Mouse (Mus musculus) neural tube, embryonic 14.5 days (tissue): ENCODE data around the gene Pde2a. TPM values are rescaled to one million over a fixed set of nuclear protein-coding genes. Genes with fewer than 3 reads are reported as not detected.

Experiments
- ATAC-seq: fragments of 200-750 bp; cut with Nextera tagmentation; 2 replicates; pipeline ENCODE4 v1.8.0; 2017; ENCODE audit warnings: low read depth, mild to moderate bottlenecking, moderate TSS enrichment, moderate library complexity
- H3K27ac ChIP-seq: fragments of 300-500 bp; sonication (generic); 2 replicates; pipeline ENCODE4 v1.5.1; 2014; ENCODE audit warnings: low read depth, mild to moderate bottlenecking, control low read depth, low read length, moderate library complexity, mixed read lengths
- H3K27me3 ChIP-seq: fragments of 300-500 bp; sonication (generic); 2 replicates; pipeline ENCODE4 v1.6.1; 2014; ENCODE audit warnings: low read length; ENCODE audit not compliant: control insufficient read depth, insufficient read depth
- H3K36me3 ChIP-seq: fragments of 300-500 bp; sonication (generic); 2 replicates; pipeline ENCODE4 v1.6.1; 2014; ENCODE audit warnings: low read length, mixed read lengths; ENCODE audit not compliant: control insufficient read depth, insufficient read depth
- H3K4me1 ChIP-seq: fragments of 300-500 bp; sonication (generic); 2 replicates; pipeline ENCODE4 v1.6.1; 2014; ENCODE audit warnings: low read length; ENCODE audit not compliant: control insufficient read depth, insufficient read depth
- H3K4me2 ChIP-seq: fragments of 300-500 bp; sonication (generic); 2 replicates; pipeline ENCODE4 v1.6.1; 2014; ENCODE audit warnings: mild to moderate bottlenecking, low read depth, low read length, control low read depth
- H3K4me3 ChIP-seq: fragments of 300-500 bp; sonication (generic); 2 replicates; pipeline ENCODE4 v1.5.1; 2014; ENCODE audit warnings: low read depth, low read length, control low read depth, mixed read lengths
- H3K9ac ChIP-seq: fragments of 300-500 bp; sonication (generic); replicated peaks from 2 replicates; pipeline ENCODE4 v1.6.1; 2014; ENCODE audit warnings: low read depth, mild to moderate bottlenecking, control low read depth, low read length, mixed read lengths
- H3K9me3 ChIP-seq: fragments of 300-500 bp; sonication (generic); 2 replicates; pipeline ENCODE4 v1.6.1; 2016; ENCODE audit warnings: low read length; ENCODE audit not compliant: control insufficient read depth
- WGBS: fragments of 180-500 bp; shearing (Covaris S2); extraction: QIAGEN DNeasy Blood & Tissue Kit; methylation state at CpG from one replicate; pipeline ENCODE4 v1.1.7; 2014; 5-methylcytosine and 5-hydroxymethylcytosine counted together
- polyA plus RNA-seq: library from polyadenylated mRNA; unstranded; fragments of >200 nt; fragmentation: Nextera tagmentation; extraction: Ambion mirVana; gene quantifications from 2 replicates; pipeline ENCODE4 v1.2.1, GENCODE M21; 2014

Gene Pde2a
- polyA plus RNA-seq, 1 experiment from 2014 or later, result 13.5 TPM

DNA sequence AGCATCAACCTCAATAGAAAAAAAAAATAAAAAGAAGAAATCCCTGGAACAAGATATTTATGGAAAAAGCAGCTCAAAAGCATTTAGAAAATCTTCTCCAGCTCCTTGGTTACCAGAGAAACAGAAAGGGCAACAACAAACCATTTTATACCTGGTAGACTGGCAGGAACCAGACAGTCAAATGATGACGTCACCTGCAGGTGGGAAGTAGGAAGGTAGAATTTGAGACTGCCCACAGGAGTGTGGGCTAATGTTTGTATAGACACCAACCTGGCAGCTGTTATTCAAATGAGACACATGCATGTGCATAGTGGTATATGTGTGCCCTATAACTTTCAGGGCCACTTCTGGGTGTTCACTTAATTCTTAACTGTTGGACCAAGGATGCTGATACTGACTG, 100.2 kb downstream of the Pde2a start:
- Histone ChIP-seq H3K36me3 (no peaks in the 10 kb centered on the region), H3K9ac (no peak overlapping the region), H3K9me3 (no peaks in the 10 kb centered on the region), H3K27me3 (no peaks in the 10 kb centered on the region), H3K4me3 (no peak overlapping the region), H3K4me2 (no peak overlapping the region), H3K4me1 (no peaks in the 10 kb centered on the region), H3K27ac (no peak overlapping the region)
- WGBS, result 88% methylated on average over 1 of the region's 1 CpGs
- no peak for ATAC-seq

DNA sequence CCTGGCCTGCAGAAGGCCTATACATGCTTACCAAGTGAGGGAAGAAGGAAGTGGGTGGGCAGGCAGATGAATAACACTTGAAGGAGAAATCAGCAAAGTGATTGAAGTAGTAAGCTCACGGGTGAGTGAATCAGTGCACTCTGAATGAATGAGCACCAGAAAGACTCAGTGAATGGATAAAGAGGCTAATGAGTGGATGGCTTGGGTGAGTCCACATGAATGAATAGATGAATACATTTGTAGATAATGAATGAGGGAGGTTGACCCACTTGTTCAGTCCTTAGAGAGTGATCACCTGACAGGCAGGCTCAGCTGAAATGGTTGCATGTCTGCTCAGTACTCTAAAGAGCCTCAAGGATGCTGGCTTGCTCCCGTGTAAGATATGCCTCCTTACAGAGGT, 101.7 kb downstream of the Pde2a start:
- Histone ChIP-seq H3K27ac (no peak overlapping the region), H3K4me1 (no peaks in the 10 kb centered on the region), H3K27me3 (no peaks in the 10 kb centered on the region), H3K9me3 (no peaks in the 10 kb centered on the region), H3K36me3 (no peaks in the 10 kb centered on the region), H3K4me2 (no peak overlapping the region), H3K9ac (no peak overlapping the region), H3K4me3 (no peak overlapping the region)
- WGBS, result 35% methylated on average over 2 of the region's 2 CpGs
- ATAC-seq, result no peak; the same call in 1 of the 2 replicates

DNA sequence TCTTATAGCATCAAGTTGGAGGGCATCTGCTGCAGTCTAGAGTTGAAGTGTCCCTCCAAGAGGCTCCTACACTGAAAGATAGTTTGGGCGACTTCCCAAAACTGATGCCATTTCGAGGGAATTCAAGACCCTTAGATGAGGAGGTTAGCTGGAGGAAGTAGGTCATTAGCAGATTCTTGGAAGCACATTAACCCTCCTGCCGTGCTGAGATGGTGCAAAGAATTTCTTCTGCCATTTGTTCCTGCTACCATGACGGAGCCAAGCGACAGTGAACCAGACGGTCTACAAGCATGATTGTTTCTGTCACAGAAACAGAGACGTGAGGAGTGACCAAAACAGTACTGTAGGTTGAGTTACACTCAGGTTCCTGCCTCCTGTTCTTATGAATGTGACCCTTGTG, 105.0 kb downstream of the Pde2a start:
- ATAC-seq, result no peak
- 83% methylated on average over 7 of the region's 7 CpGs for WGBS
- H3K27ac ChIP-seq, result no peak overlapping the region
- H3K36me3 ChIP-seq, result no peaks in the 10 kb centered on the region
- no peak overlapping the region for H3K9ac ChIP-seq
- H3K4me1 ChIP-seq, result no peaks in the 10 kb centered on the region
- H3K4me3 ChIP-seq, result no peak overlapping the region
- H3K27me3 ChIP-seq, result no peaks in the 10 kb centered on the region
- no peaks in the 10 kb centered on the region for H3K9me3 ChIP-seq
- H3K4me2 ChIP-seq, result no peak overlapping the region

DNA sequence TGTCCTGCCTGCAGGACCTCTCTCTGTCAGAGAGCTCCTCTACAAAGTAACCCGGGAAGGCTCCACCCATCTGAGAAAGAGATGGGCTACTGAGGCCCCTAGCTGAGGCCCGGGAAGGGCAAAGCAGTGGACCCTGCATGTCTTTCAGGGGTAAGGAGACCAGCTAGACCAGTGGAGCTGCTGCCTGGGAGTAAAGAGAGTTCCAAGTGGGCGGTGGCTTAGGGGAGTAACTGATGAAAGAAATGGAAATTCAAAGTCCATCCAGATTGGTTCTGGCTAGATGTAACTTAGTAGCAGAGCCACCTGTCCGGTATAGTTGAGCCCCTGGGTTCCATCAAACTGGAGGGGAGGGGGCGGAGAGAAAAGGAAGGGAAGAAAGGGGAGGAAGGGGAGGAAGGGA, 112.9 kb downstream of the Pde2a start:
- Histone ChIP-seq H3K27ac (no peak overlapping the region), H3K4me1 (0 out of 2 replicates have a peak, but pooled peaks cover 9% of the 10 kb centered on the region), H3K4me2 (no peak overlapping the region), H3K9ac (no peak overlapping the region), H3K4me3 (no peak overlapping the region), H3K27me3 (no peaks in the 10 kb centered on the region), H3K9me3 (no peaks in the 10 kb centered on the region), H3K36me3 (no peaks in the 10 kb centered on the region)
- no peak for ATAC-seq
- 33% methylated on average over 5 of the region's 5 CpGs for WGBS

DNA sequence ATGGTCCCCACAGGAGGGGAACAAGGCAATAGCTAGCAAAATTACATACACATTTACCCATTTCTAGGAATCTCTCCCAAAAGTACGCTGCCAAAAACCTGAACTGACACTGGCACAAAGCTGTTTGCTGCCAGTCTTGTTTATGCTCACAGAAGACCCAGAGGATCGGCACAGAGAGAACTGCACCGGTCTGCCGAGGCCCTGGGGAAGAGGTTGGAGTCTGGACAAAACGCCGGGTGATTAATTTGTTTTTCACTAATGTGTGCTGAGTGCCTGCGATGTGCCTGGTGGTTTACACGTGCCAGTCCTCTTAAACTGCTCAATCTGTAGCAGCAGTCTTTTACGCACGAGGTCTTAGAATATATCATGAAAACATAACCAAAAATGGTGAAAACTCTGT, 113.6 kb downstream of the Pde2a start:
- Histone ChIP-seq H3K4me2 (no peak overlapping the region), H3K27me3 (no peaks in the 10 kb centered on the region), H3K36me3 (no peaks in the 10 kb centered on the region), H3K4me3 (no peak overlapping the region), H3K9me3 (no peaks in the 10 kb centered on the region), H3K9ac (no peak overlapping the region), H3K27ac (no peak overlapping the region), H3K4me1 (0 out of 2 replicates have a peak, but pooled peaks cover 9% of the 10 kb centered on the region)
- no peak for ATAC-seq
- WGBS, result 33% methylated on average over 10 of the region's 10 CpGs

DNA sequence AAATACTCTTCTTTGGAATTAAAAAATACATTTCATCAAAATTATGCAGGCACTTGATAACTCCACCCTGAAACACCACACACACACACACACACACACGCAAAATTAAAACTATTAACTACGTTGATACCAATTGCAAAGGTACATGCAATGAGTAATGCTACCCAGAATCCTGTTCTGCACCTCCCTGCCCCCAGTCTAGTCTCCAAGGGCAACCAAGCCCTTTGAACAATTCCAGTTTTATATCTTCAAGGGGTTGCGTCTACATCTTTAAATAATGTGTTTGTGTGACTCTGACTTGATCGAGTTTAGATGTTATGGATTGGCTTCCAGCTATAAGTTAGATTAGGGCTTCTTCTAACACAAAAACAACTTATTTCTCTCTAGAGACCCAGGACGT, 114.0 kb downstream of the Pde2a start:
- H3K27ac ChIP-seq, result no peak overlapping the region
- H3K4me1 ChIP-seq, result 0 out of 2 replicates have a peak, but pooled peaks cover 9% of the 10 kb centered on the region
- no peaks in the 10 kb centered on the region for H3K9me3 ChIP-seq
- no peaks in the 10 kb centered on the region for H3K27me3 ChIP-seq
- 56% methylated on average over 5 of the region's 5 CpGs for WGBS
- no peak for ATAC-seq
- H3K9ac ChIP-seq, result no peak overlapping the region
- H3K36me3 ChIP-seq, result no peaks in the 10 kb centered on the region
- H3K4me2 ChIP-seq, result no peak overlapping the region
- H3K4me3 ChIP-seq, result no peak overlapping the region

DNA sequence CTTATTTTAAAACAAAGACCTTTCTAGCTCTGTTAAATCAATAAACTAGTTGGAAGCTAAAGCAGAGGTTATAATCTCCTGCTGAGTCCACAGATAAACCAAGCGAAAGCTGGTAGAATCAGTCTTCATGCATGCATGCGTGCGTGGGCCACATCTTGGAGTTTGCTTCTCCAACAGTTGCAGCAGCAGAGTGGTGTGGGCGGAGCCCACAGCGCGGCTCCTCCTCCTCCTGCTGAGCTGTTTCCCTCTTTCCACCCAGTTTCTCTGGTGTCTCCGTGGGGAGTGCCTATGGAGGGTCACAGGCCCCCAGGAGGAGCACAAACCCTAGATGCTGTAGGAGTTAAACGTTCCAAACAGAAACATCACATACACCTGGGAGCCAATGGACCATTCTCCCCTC, 116.0 kb downstream of the Pde2a start:
- H3K27me3 ChIP-seq, result no peaks in the 10 kb centered on the region
- H3K36me3 ChIP-seq, result no peaks in the 10 kb centered on the region
- H3K4me2 ChIP-seq, result no peak overlapping the region
- 53% methylated on average over 8 of the region's 8 CpGs for WGBS
- no peak for ATAC-seq
- 0 out of 2 replicates have a peak, but pooled peaks cover 9% of the 10 kb centered on the region for H3K4me1 ChIP-seq
- H3K9ac ChIP-seq, result no peak overlapping the region
- no peaks in the 10 kb centered on the region for H3K9me3 ChIP-seq
- no peak overlapping the region for H3K4me3 ChIP-seq
- no peak overlapping the region for H3K27ac ChIP-seq

DNA sequence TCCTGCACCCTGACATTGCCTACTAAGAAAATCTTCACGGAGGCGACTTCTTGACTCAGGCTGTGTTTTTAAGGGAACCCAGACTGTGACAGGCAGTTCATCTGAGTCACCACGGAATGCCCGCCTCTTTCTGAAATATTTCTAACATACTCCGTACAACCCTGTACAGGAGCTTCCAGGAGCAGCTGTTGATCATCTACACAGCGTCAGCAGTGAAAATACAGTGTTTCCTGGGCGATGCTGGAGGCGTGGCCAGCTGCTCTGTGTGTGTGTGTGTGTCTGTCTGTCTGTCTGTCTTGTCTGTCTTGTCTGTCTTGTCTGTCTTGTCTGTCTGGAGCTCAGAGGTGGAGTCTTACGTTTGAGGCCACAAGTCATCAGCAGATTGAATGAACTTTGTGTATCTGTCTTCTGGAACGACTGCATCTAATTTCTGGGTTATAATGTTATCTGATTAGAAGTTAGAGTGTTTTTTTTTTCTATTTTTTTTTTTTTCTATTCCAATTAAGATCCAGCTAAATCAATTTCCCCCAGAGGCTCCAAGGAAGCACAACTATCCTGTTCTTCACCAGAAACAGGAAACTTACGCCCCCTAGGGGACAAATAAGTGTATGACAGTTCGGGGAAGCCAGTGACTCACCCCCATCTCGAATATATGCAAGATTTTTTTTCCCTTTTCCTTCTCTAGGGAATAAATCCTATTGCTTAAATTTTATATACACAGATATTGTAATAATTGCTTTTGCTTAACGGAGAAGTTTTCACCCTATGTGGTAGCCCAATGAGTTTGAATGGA, 116.8 kb downstream of the Pde2a start:
- 64% methylated on average over 14 of the region's 14 CpGs for WGBS

DNA sequence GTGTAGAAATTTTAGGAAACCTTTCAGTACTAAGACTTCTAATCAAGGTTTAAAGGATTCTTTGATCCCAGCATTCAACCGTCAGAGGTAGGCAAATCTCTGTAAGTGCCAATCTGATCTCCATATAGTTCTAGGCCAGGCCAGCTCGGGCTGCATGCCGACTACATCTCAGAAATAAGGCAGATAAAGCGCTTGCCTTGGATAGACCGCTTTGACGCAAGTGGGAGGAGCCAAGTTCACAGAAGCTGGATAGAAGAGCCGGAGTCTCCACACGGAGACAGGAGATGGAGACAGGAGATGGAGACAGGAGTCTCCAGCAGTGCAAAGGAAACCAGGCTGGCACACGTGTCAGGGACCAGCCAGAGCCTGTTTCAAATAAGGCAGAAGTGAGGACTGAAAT, 118.3 kb downstream of the Pde2a start:
- WGBS, result 49% methylated on average over 9 of the region's 9 CpGs
- no peak overlapping the region for H3K4me3 ChIP-seq
- no peak overlapping the region for H3K9ac ChIP-seq
- 0 out of 2 replicates have a peak, but pooled peaks cover 6% of the 10 kb centered on the region for H3K4me1 ChIP-seq
- no peaks in the 10 kb centered on the region for H3K36me3 ChIP-seq
- no peaks in the 10 kb centered on the region for H3K27me3 ChIP-seq
- no peaks in the 10 kb centered on the region for H3K9me3 ChIP-seq
- H3K27ac ChIP-seq, result no peak overlapping the region
- no peak for ATAC-seq
- no peak overlapping the region for H3K4me2 ChIP-seq

More for the DNA sequence above, 116.8 kb downstream of the Pde2a start:
- ATAC-seq, result no peak
- Histone ChIP-seq H3K27me3 (no peaks in the 10 kb centered on the region), H3K27ac (no peak overlapping the region), H3K9ac (no peak overlapping the region), H3K9me3 (no peaks in the 10 kb centered on the region), H3K36me3 (no peaks in the 10 kb centered on the region), H3K4me1 (0 out of 2 replicates have a peak, but pooled peaks cover 9% of the 10 kb centered on the region), H3K4me2 (no peak overlapping the region), H3K4me3 (no peak overlapping the region)
